Mouse (Mus musculus) CH12.LX (cell line): ENCODE data around the gene Ttc9b. TPM values are rescaled to one million over a fixed set of nuclear protein-coding genes. Genes with fewer than 3 reads are reported as not detected.

Experiments used
- DNase-seq: peaks from one replicate; pipeline ENCODE4 v3.0.0-alpha.2; 2013; ENCODE audit errors: extremely low read depth
- H3K27ac ChIP-seq: 2 replicates; pipeline ENCODE4 v1.5.1; 2012; ENCODE audit warnings: low read depth, mild to moderate bottlenecking, control low read depth, moderate library complexity; ENCODE audit not compliant: insufficient read depth
- H3K27me3 ChIP-seq: replicated peaks from 2 replicates; pipeline ENCODE3; 2012; ENCODE audit warnings: inconsistent platforms
- H3K36me3 ChIP-seq, 2 experiments: replicated peaks in 1 of 2; 2 replicates each; pipeline versions ENCODE3 to v1.6.1; 2012; ENCODE audit warnings: inconsistent platforms in 1 of 2, low read length in 1 of 2, mild to moderate bottlenecking in 1 of 2, mixed read lengths in 1 of 2, moderate library complexity in 1 of 2; ENCODE audit not compliant: control insufficient read depth in 1 of 2, insufficient read depth in 1 of 2
- H3K4me1 ChIP-seq, 2 experiments: 2 replicates each; pipeline ENCODE4 v1.6.1; 2012; ENCODE audit warnings: inconsistent platforms in 1 of 2, moderate library complexity in 1 of 2; ENCODE audit not compliant: insufficient read depth in 2 of 2, control insufficient read depth in 1 of 2
- H3K4me2 ChIP-seq: 2 replicates; pipeline ENCODE4 v1.6.1; 2012; ENCODE audit warnings: low read depth, mild to moderate bottlenecking, control low read depth; ENCODE audit not compliant: poor library complexity, insufficient read depth, severe bottlenecking
- H3K4me3 ChIP-seq, 3 experiments: fragments of 150-350 bp in 1 of 3; sonication (generic) in 1 of 3; replicated peaks in 1 of 3; 2 replicates each; pipeline versions ENCODE3 to v1.5.1; 2011 to 2012; ENCODE audit warnings: low read depth in 2 of 3, low read length in 2 of 3, mild to moderate bottlenecking in 2 of 3, moderate library complexity in 2 of 3, control low read depth in 1 of 3, improper control_type of control experiment in 1 of 3, inconsistent platforms in 1 of 3, mixed read lengths in 1 of 3; ENCODE audit not compliant: poor library complexity in 1 of 3
- H3K79me2 ChIP-seq: replicated peaks from 2 replicates; pipeline ENCODE4 v1.6.1; 2012; ENCODE audit warnings: mild to moderate bottlenecking, moderate library complexity; ENCODE audit not compliant: control insufficient read depth, poor library complexity, insufficient read depth, severe bottlenecking; ENCODE audit errors: extremely low read depth
- H3K9ac ChIP-seq: 2 replicates; pipeline ENCODE4 v1.6.1; 2012; ENCODE audit warnings: low read depth, mild to moderate bottlenecking, control low read depth, moderate library complexity; ENCODE audit not compliant: insufficient read depth
- H3K9me3 ChIP-seq: replicated peaks from 2 replicates; pipeline ENCODE3; 2012; ENCODE audit warnings: low read length, inconsistent platforms, mixed read lengths
- CTCF ChIP-seq, 2 experiments: IDR thresholded peaks in 1 of 2; conservative IDR thresholded peaks in 1 of 2; 2 replicates each; pipeline ENCODE4 v1.5.1; 2011 to 2012; ENCODE audit warnings: low read depth in 2 of 2, low read length in 2 of 2, improper control_type of control experiment in 1 of 2, inconsistent platforms in 1 of 2, mild to moderate bottlenecking in 1 of 2, moderate library complexity in 1 of 2
- E2F4 ChIP-seq: IDR thresholded peaks from 2 replicates; pipeline ENCODE4 v1.6.1; 2011; ENCODE audit warnings: low read depth, low read length, improper control_type of control experiment; ENCODE audit not compliant: insufficient replicate concordance
- ELF1 ChIP-seq: IDR thresholded peaks from 2 replicates; pipeline ENCODE4 v1.6.1; 2014; ENCODE audit warnings: low read depth, mild to moderate bottlenecking, inconsistent platforms, low read length, improper control_type of control experiment
- EP300 ChIP-seq: IDR thresholded peaks from 2 replicates; pipeline ENCODE4 v1.6.1; 2011; ENCODE audit warnings: low read length, improper control_type of control experiment
- ETS1 ChIP-seq: conservative IDR thresholded peaks from 2 replicates; pipeline ENCODE4 v1.6.1; 2012; ENCODE audit warnings: low read depth, mild to moderate bottlenecking, inconsistent platforms, low read length, improper control_type of control experiment, moderate library complexity
- HCFC1 ChIP-seq: IDR thresholded peaks from 2 replicates; pipeline ENCODE4 v1.6.1; 2012; ENCODE audit warnings: low read depth, mild to moderate bottlenecking, inconsistent platforms, low read length, improper control_type of control experiment
- IRF4 ChIP-seq: IDR thresholded peaks from 2 replicates; pipeline ENCODE4 v1.6.1; 2014; ENCODE audit warnings: low read depth, mild to moderate bottlenecking, inconsistent platforms, low read length, improper control_type of control experiment
- JUND ChIP-seq: conservative IDR thresholded peaks from 2 replicates; pipeline ENCODE4 v1.6.1; 2011; ENCODE audit warnings: low read depth, low read length, improper control_type of control experiment
- MAFK ChIP-seq: IDR thresholded peaks from 2 replicates; pipeline ENCODE4 v1.6.1; 2011; ENCODE audit warnings: low read length, improper control_type of control experiment; ENCODE audit not compliant: insufficient replicate concordance
- MAX ChIP-seq: IDR thresholded peaks from 2 replicates; pipeline ENCODE4 v1.6.1; 2011; ENCODE audit warnings: low read length, improper control_type of control experiment
- MEF2A ChIP-seq: IDR thresholded peaks from 2 replicates; pipeline ENCODE4 v1.6.1; 2014; ENCODE audit warnings: low read depth, mild to moderate bottlenecking, inconsistent platforms, low read length, improper control_type of control experiment, borderline replicate concordance
- MXI1 ChIP-seq: IDR thresholded peaks from 2 replicates; pipeline ENCODE4 v1.6.1; 2011; ENCODE audit warnings: mild to moderate bottlenecking, low read depth, low read length, improper control_type of control experiment
- MYC ChIP-seq: IDR thresholded peaks from 2 replicates; pipeline ENCODE4 v1.6.1; 2011; ENCODE audit warnings: low read depth, mild to moderate bottlenecking, improper control_type of control experiment, low read length
- NELFE ChIP-seq: IDR thresholded peaks from 2 replicates; pipeline ENCODE4 v1.6.1; 2011; ENCODE audit warnings: low read depth, low read length, improper control_type of control experiment
- NRF1 ChIP-seq: IDR thresholded peaks from 2 replicates; pipeline ENCODE4 v1.6.1; 2014; ENCODE audit warnings: low read depth, mild to moderate bottlenecking, inconsistent platforms, low read length, improper control_type of control experiment, moderate library complexity
- POLR2AphosphoS2 ChIP-seq: IDR thresholded peaks from 2 replicates; pipeline ENCODE4 v1.6.1; 2011; ENCODE audit warnings: low read depth, low read length, improper control_type of control experiment
- RAD21 ChIP-seq: IDR thresholded peaks from 2 replicates; pipeline ENCODE4 v1.6.1; 2011; ENCODE audit warnings: low read depth, mild to moderate bottlenecking, low read length, improper control_type of control experiment, moderate library complexity
- SIN3A ChIP-seq: IDR thresholded peaks from 2 replicates; pipeline ENCODE4 v1.6.1; 2012; ENCODE audit warnings: low read length, improper control_type of control experiment, inconsistent platforms
- TBP ChIP-seq: conservative IDR thresholded peaks from 2 replicates; pipeline ENCODE4 v1.6.1; 2011; ENCODE audit warnings: low read depth, low read length, improper control_type of control experiment
- TCF12 ChIP-seq: IDR thresholded peaks from 2 replicates; pipeline ENCODE4 v1.6.1; 2014; ENCODE audit warnings: low read depth, mild to moderate bottlenecking, inconsistent platforms, low read length, improper control_type of control experiment
- UBTF ChIP-seq: IDR thresholded peaks from 2 replicates; pipeline ENCODE4 v1.6.1; 2012; ENCODE audit warnings: low read depth, mild to moderate bottlenecking, inconsistent platforms, low read length, improper control_type of control experiment, moderate library complexity
- USF1 ChIP-seq: IDR thresholded peaks from 2 replicates; pipeline ENCODE4 v1.6.1; 2014; ENCODE audit warnings: low read depth, mild to moderate bottlenecking, inconsistent platforms, low read length, improper control_type of control experiment
- USF2 ChIP-seq: conservative IDR thresholded peaks from 2 replicates; pipeline ENCODE4 v1.6.1; 2011; ENCODE audit warnings: low read depth, low read length, improper control_type of control experiment
- ZC3H11A ChIP-seq: IDR thresholded peaks from 2 replicates; pipeline ENCODE4 v1.6.1; 2012; ENCODE audit warnings: low read depth, mild to moderate bottlenecking, inconsistent platforms, low read length, improper control_type of control experiment
- ZKSCAN1 ChIP-seq: IDR thresholded peaks from 2 replicates; pipeline ENCODE4 v1.6.1; 2012; ENCODE audit warnings: low read depth, inconsistent platforms, low read length, improper control_type of control experiment, borderline replicate concordance
- dilution Hi-C: fragments of 300-500 bp; cut with MboI; formaldehyde crosslinking; loops from 2 replicates; pipeline ENCODE4 v1.14.3; 2020; ENCODE audit warnings: low sequenced_read_pairs; ENCODE audit not compliant: extremely low pct_unique_long_range_greater_than_20kb, extremely low pct_ligation_motif_present
- in situ Hi-C: fragments of 300-500 bp; cut with MboI; formaldehyde crosslinking; loops from 3 replicates; pipeline ENCODE4 v1.14.3; 2019; ENCODE audit warnings: low sequenced_read_pairs, low pct_ligation_motif_present, low pct_unique_long_range_greater_than_20kb, mixed read lengths
- polyA plus RNA-seq: library from polyadenylated mRNA; unstranded; fragments of >175 nt; gene quantifications from 2 replicates; pipeline ENCODE4 v1.2.1, GENCODE M21; 2012; ENCODE audit warnings: low read depth; ENCODE audit not compliant: insufficient read length
- total RNA-seq, 2 experiments: library from RNA; depleted of rRNA; stranded (reverse); fragments of 300-350 nt in 1 of 2; fragments of >200 nt in 1 of 2; gene quantifications; 2 replicates each; pipeline ENCODE4 v1.2.3; 2012 to 2014

Ttc9b gene
- total and polyA plus RNA-seq, 3 experiments = not detected

GRCm38 (mm10) chr7:27622234-27622633 is 31.5 kb upstream of the Ttc9b start:
- Histone ChIP-seq H3K27ac (no peak overlapping the region), H3K4me1 (no peaks in the 10 kb centered on the region), H3K4me2 (no peak overlapping the region), H3K9me3 (no peaks in the 10 kb centered on the region), H3K36me3 (peaks cover 48 to 95% of the 10 kb centered on the region in 2 experiments), H3K4me3 (no peak overlapping the region), H3K9ac (no peak overlapping the region), H3K79me2 (no peaks in the 10 kb centered on the region), H3K27me3 (no peaks in the 10 kb centered on the region)
- dilution Hi-C loops = no loop called here
- DNase-seq = no peak
- TF ChIP-seq UBTF (no peak), EP300 (no peak), SIN3A (no peak), JUND (no peak), ELF1 (no peak), ZKSCAN1 (no peak), MAFK (no peak), POLR2AphosphoS2 (no peak), TBP (no peak), MAX (no peak), IRF4 (no peak), CTCF (conservative IDR thresholded peaks at IDR 0.05 in 1 of 2, IDR thresholded peaks at IDR 0.05 in 1 of 2; ENCODE audit: low read depth in 2 of 2, low read length in 2 of 2) (no peak), RAD21 (no peak), HCFC1 (no peak)
- in situ Hi-C loops = no loop called here

GRCm38 (mm10) chr7:27624967-27625366 is 28.7 kb upstream of the Ttc9b start:
- peaks cover 51 to 97% of the 10 kb centered on the region in 2 experiments for H3K36me3 ChIP-seq
- in situ Hi-C loops = no loop called here
- no peaks in the 10 kb centered on the region for H3K27me3 ChIP-seq
- no peak overlapping the region for H3K4me2 ChIP-seq
- TF ChIP-seq NRF1 (no peak), MXI1 (no peak), MEF2A (no peak), MAFK (no peak), MAX (no peak), TCF12 (no peak), USF1 (no peak), MYC (no peak), ZC3H11A (no peak), ETS1 (no peak), ELF1 (no peak), NELFE (no peak), E2F4 (no peak), USF2 (no peak), EP300 (no peak)
- TF ChIP-seq, all 38 proteins: peak for 0
- no peak for DNase-seq
- Histone ChIP-seq H3K9ac (no peak overlapping the region), H3K4me3 (no peak overlapping the region), H3K79me2 (no peaks in the 10 kb centered on the region), H3K4me1 (no peaks in the 10 kb centered on the region), H3K27ac (no peak overlapping the region), H3K9me3 (no peaks in the 10 kb centered on the region)
- dilution Hi-C loops = no loop called here
